Mouse (Mus musculus) heart, embryonic 14.5 days (tissue): Measurements from ENCODE around the gene Chchd3. TPM values are rescaled to one million over a fixed set of nuclear protein-coding genes. Genes with fewer than 3 reads are reported as not detected.

Experiments used
- ATAC-seq: fragments of 200-750 bp; cut with Nextera tagmentation; 2 replicates; pipeline ENCODE4 v1.8.0; 2017; ENCODE audit warnings: low read depth, moderate TSS enrichment; ENCODE audit not compliant: insufficient number of reproducible peaks, insufficient read depth, low FRiP score
- H3K27ac ChIP-seq, 2 experiments: fragments of 200-500 bp in 1 of 2; fragments of 300-500 bp in 1 of 2; sonication (generic) in 1 of 2; replicated peaks in 1 of 2; 2 replicates each; pipeline ENCODE4 v1.5.1; 2012 to 2014; ENCODE audit warnings: low read depth in 2 of 2, low read length in 2 of 2, control low read depth in 1 of 2, mild to moderate bottlenecking in 1 of 2, mixed read lengths in 1 of 2; ENCODE audit not compliant: control insufficient read depth in 1 of 2, insufficient read depth in 1 of 2
- H3K27me3 ChIP-seq: fragments of 300-500 bp; sonication (generic); 2 replicates; pipeline ENCODE4 v1.6.1; 2014; ENCODE audit warnings: mild to moderate bottlenecking, low read length, control low read depth; ENCODE audit not compliant: control insufficient read depth, insufficient read depth
- H3K36me3 ChIP-seq: fragments of 300-500 bp; sonication (generic); 2 replicates; pipeline ENCODE4 v1.6.1; 2014; ENCODE audit warnings: mild to moderate bottlenecking, control low read depth, low read length, mixed read lengths; ENCODE audit not compliant: control insufficient read depth, insufficient read depth
- H3K4me1 ChIP-seq, 2 experiments: fragments of 200-500 bp in 1 of 2; fragments of 300-500 bp in 1 of 2; sonication (generic) in 1 of 2; 2 replicates each; pipeline ENCODE4 v1.6.1; 2012 to 2014; ENCODE audit warnings: low read length in 2 of 2, control low read depth in 1 of 2, mixed read lengths in 1 of 2; ENCODE audit not compliant: control insufficient read depth in 2 of 2, insufficient read depth in 2 of 2
- H3K4me2 ChIP-seq: fragments of 300-500 bp; sonication (generic); 2 replicates; pipeline ENCODE4 v1.6.1; 2014; ENCODE audit warnings: mild to moderate bottlenecking, low read length
- H3K4me3 ChIP-seq, 2 experiments: fragments of 200-500 bp in 1 of 2; fragments of 300-500 bp in 1 of 2; sonication (generic) in 1 of 2; 2 replicates each; pipeline ENCODE4 v1.5.1; 2012 to 2014; ENCODE audit warnings: low read length in 2 of 2, mild to moderate bottlenecking in 2 of 2, control low read depth in 1 of 2, low read depth in 1 of 2, moderate library complexity in 1 of 2; ENCODE audit not compliant: control insufficient read depth in 1 of 2, insufficient read depth in 1 of 2
- H3K9ac ChIP-seq: fragments of 300-500 bp; sonication (generic); 2 replicates; pipeline ENCODE4 v1.6.1; 2014; ENCODE audit warnings: mild to moderate bottlenecking, low read length
- H3K9me3 ChIP-seq: fragments of 300-500 bp; sonication (generic); 2 replicates; pipeline ENCODE4 v1.6.1; 2016; ENCODE audit warnings: low read length, control low read depth; ENCODE audit not compliant: control insufficient read depth
- WGBS: fragments of 180-500 bp; shearing (Covaris S2); extraction: QIAGEN DNeasy Blood & Tissue Kit; methylation state at CpG from one replicate; pipeline ENCODE4 v1.1.7; 2014; 5-methylcytosine and 5-hydroxymethylcytosine counted together
- polyA plus RNA-seq: library from polyadenylated mRNA; unstranded; fragments of >200 nt; fragmentation: Nextera tagmentation; extraction: Ambion mirVana; gene quantifications from 2 replicates; pipeline ENCODE4 v1.2.1, GENCODE M21; 2014

The Chchd3 gene
- polyA plus RNA-seq, 1 experiment from 2014 or later = 208 TPM

GRCm38 (mm10) chr6:33059276-33059675 lies 784 bp downstream of the Chchd3 start:
- no peaks in the 10 kb centered on the region for H3K9me3 ChIP-seq
- ATAC-seq = no peak
- 16% methylated on average over 7 of the region's 7 CpGs for WGBS
- H3K27me3 ChIP-seq = no peaks in the 10 kb centered on the region
- peak overlapping the region; percentile 92 to 95 for H3K4me3 ChIP-seq
- H3K9ac ChIP-seq = peak overlapping the region; percentile 92
- H3K36me3 ChIP-seq = peaks cover 18% of the 10 kb centered on the region
- peaks cover 0 to 20% of the 10 kb centered on the region in 2 experiments; a peak in 2 of 4 replicates for H3K4me1 ChIP-seq
- H3K4me2 ChIP-seq = peak overlapping the region; percentile 62
- peak overlapping the region; percentile 81 to 87 for H3K27ac ChIP-seq

DNA sequence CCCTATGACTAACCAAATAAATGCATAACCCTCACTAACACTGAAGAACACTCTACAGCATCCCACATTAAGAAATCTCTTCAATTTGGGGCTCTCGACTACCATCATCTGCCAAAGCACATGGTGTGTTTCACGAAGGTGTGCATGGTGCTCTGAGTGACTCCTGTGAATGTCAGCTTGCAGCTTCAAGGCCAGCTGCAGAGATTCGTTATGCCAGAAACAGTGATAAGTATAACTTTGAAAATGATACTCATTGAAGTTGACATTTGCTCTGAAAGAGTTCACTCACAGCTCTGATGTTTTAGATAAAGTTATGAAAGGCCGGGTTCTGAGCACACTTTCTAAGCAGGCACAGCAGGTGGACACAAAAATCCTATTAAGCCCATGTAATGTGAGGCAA lies 3.7 kb downstream of the Chchd3 start:
- peaks cover 26% of the 10 kb centered on the region for H3K36me3 ChIP-seq
- no peaks in the 10 kb centered on the region for H3K27me3 ChIP-seq
- no peak overlapping the region for H3K4me3 ChIP-seq
- WGBS = 54% methylated on average over 4 of the region's 4 CpGs
- no peak overlapping the region for H3K9ac ChIP-seq
- ATAC-seq = no peak
- no peak overlapping the region for H3K27ac ChIP-seq
- no peaks in the 10 kb centered on the region for H3K9me3 ChIP-seq
- H3K4me2 ChIP-seq = no peak overlapping the region
- peaks cover 2 to 40% of the 10 kb centered on the region in 2 experiments for H3K4me1 ChIP-seq

DNA sequence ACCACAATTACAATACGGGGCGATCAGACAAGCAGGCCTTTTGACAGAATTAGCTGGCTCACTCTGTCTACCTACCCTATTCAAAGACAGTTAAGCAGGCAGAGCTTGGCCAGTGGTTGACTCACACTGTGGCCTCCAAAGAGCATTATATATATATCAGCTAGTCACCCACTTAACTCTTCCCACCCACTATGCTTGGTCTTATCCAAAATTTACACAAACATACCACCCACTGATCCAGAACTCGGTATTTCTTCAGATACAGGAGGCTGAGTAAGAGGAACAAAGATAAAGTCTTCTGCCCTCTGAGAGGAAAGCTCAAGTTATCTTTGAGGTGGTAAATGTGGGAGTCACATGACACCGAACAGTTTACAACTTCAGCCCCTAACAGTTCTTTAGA lies 4.4 kb downstream of the Chchd3 start:
- Histone ChIP-seq H3K9ac (no peak overlapping the region), H3K4me2 (no peak overlapping the region), H3K4me3 (no peak overlapping the region), H3K27ac (no peak overlapping the region), H3K36me3 (peaks cover 26% of the 10 kb centered on the region), H3K4me1 (peaks cover 2 to 41% of the 10 kb centered on the region in 2 experiments), H3K27me3 (no peaks in the 10 kb centered on the region), H3K9me3 (no peaks in the 10 kb centered on the region)
- no peak for ATAC-seq
- WGBS = 67% methylated on average over 4 of the region's 4 CpGs

DNA sequence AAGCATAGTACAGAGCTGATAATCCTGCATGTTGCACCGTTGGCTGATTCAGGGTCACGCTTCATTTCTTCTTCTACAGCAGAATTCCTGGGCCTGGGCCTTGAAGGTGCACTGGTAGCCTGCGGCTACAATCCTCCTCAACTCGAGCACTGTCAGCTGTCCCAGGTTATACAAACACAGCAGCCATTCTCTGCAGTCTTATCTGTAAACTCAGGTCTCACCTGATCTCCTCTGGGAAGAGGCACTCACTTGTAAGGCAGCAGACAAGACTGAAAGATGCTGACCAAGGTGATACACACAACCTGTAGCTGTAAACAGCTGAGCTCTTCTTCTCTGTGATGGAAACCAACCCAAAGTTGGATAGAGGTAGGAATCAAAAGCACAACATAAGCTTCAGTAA lies 5.1 kb downstream of the Chchd3 start:
- H3K4me1 ChIP-seq = peaks cover 4 to 48% of the 10 kb centered on the region in 2 experiments
- H3K36me3 ChIP-seq = peaks cover 26% of the 10 kb centered on the region
- no peak for ATAC-seq
- WGBS = 90% methylated on average over 4 of the region's 4 CpGs
- no peak overlapping the region for H3K4me2 ChIP-seq
- H3K27me3 ChIP-seq = no peaks in the 10 kb centered on the region
- no peaks in the 10 kb centered on the region for H3K9me3 ChIP-seq
- no peak overlapping the region for H3K9ac ChIP-seq
- H3K27ac ChIP-seq = no peak overlapping the region
- H3K4me3 ChIP-seq = no peak overlapping the region

GRCm38 (mm10) chr6:33051642-33052041 lies 8.4 kb downstream of the Chchd3 start:
- no peaks in the 10 kb centered on the region for H3K9me3 ChIP-seq
- H3K27me3 ChIP-seq = no peaks in the 10 kb centered on the region
- peak overlapping the region; percentile 2; the same call in 1 of the 2 replicates for H3K9ac ChIP-seq
- peaks cover 44% of the 10 kb centered on the region for H3K36me3 ChIP-seq
- ATAC-seq = no peak
- peak overlapping the region; percentile 40 for H3K4me2 ChIP-seq
- 15% methylated on average over 2 of the region's 2 CpGs for WGBS
- H3K27ac ChIP-seq = peak overlapping the region; percentile 73 to 75
- no peak overlapping the region for H3K4me3 ChIP-seq
- peaks cover 8 to 40% of the 10 kb centered on the region in 2 experiments for H3K4me1 ChIP-seq

GRCm38 (mm10) chr6:33049705-33050420 lies 10.2 kb downstream of the Chchd3 start:
- Histone ChIP-seq H3K4me2 (peak overlapping the region; percentile 55), H3K9ac (peak overlapping the region; percentile 18; the same call in 1 of the 2 replicates), H3K36me3 (peaks cover 42% of the 10 kb centered on the region), H3K4me3 (no peak overlapping the region), H3K9me3 (no peaks in the 10 kb centered on the region), H3K27me3 (no peaks in the 10 kb centered on the region), H3K4me1 (peaks cover 8 to 34% of the 10 kb centered on the region in 2 experiments), H3K27ac (peak overlapping the region; percentile 88 to 90)
- 38% methylated on average over 6 of the region's 6 CpGs for WGBS
- ATAC-seq = peak; percentile 65

GRCm38 (mm10) chr6:33043480-33043879 lies 16.6 kb downstream of the Chchd3 start:
- Histone ChIP-seq H3K9me3 (peaks cover 5% of the 10 kb centered on the region; the same call in 1 of the 2 replicates), H3K9ac (no peak overlapping the region), H3K36me3 (peaks cover 55% of the 10 kb centered on the region), H3K4me1 (peaks cover 4 to 10% of the 10 kb centered on the region in 2 experiments), H3K27ac (no peak overlapping the region), H3K27me3 (no peaks in the 10 kb centered on the region), H3K4me3 (no peak overlapping the region), H3K4me2 (no peak overlapping the region)
- no peak for ATAC-seq
- WGBS = 81% methylated on average over 5 of the region's 5 CpGs
